Mouse (Mus musculus) C3H10T1/2 (cell line): ENCODE results near the gene Gm21887. TPM values are rescaled to one million over a fixed set of nuclear protein-coding genes. Genes with fewer than 3 reads are reported as not detected.

Source experiments
- polyA plus RNA-seq, 2 experiments: library from polyadenylated mRNA; unstranded; fragments of >200 nt; fragmentation: generic; extraction: Trizol; gene quantifications; one replicate each; pipeline ENCODE4 v1.2.1; 2012; ENCODE audit warnings: missing spikeins in 2 of 2

The Gm21887 gene
- polyA plus RNA-seq = 100 to 1,000 TPM; 129 to 257 TPM

DNA sequence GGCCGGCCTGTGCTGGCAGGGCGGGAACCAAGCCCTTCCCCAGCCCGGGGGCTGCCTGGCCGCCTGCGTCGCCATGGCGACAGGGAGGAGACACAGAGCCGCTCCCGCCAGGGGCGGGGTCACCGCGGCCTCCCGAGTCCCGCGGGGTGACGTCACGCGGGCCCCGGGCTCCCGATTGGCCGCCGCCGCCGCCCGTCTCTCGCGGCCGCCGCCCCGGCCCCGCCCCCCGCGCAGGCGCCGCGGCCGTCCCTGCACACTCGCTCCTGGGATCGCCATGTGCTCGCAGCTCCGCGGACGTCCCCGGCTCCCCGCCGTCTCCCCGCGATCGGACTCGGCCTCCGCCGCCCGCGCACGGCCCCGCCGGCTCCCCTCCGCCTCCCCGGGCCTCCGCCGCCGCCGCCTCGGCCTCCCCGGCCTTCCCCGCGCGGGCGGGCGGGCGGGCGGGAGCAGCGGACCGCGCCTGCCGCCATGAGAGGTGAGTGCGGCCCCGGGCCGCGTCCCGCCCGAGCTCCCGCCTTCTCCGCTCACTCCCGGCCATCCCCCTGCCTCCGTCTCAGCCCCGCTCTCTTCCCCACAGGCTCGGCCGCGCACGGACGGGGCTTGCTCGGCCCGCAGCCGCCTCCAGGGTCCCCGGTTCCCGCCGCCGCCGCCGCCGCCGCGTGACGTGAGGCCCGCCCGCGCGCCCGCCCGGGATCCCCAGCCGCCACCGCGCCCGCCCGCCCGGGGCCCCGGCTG lies at the start of gene Gm21887:
Gene Gm21887, plus strand, starts transcription at position 644 of the 735 bp plus-strand sequence.

Other genes with a start within 250 kb of the Gm21887 start
- under 1 TPM in 1 of 2 experiments, not detected in 1; 0.59 TPM for gene 4933400A11Rik, start 230.0 kb upstream of the Gm21887 start, polyA plus RNA-seq